Mouse (Mus musculus) limb, embryonic 10.5 days (tissue): ENCODE measurements around the gene Slc5a1. TPM values are rescaled to one million over a fixed set of nuclear protein-coding genes. Genes with fewer than 3 reads are reported as not detected.
A peak's percentile ranks its signal among the peaks of the same experiment; 100 is the strongest.

ENCODE experiments used
- DNase-seq: peaks from one replicate; pipeline ENCODE4 v3.0.0-alpha.2; 2017; ENCODE audit warnings: low spot score
- H3K27ac ChIP-seq: fragments of 300-500 bp; sonication (generic); 2 replicates; pipeline ENCODE4 v1.5.1; 2016; ENCODE audit warnings: mild to moderate bottlenecking
- H3K27me3 ChIP-seq: fragments of 300-500 bp; sonication (generic); 2 replicates; pipeline ENCODE4 v1.6.1; 2016; ENCODE audit warnings: low read depth, mild to moderate bottlenecking; ENCODE audit not compliant: poor library complexity, severe bottlenecking
- H3K36me3 ChIP-seq: fragments of 300-500 bp; sonication (generic); 2 replicates; pipeline ENCODE4 v1.6.1; 2016; ENCODE audit warnings: mild to moderate bottlenecking, moderate library complexity
- H3K4me1 ChIP-seq: fragments of 300-500 bp; sonication (generic); 2 replicates; pipeline ENCODE4 v1.6.1; 2016
- H3K4me3 ChIP-seq: fragments of 300-500 bp; sonication (generic); 2 replicates; pipeline ENCODE4 v1.5.1; 2016; ENCODE audit warnings: mild to moderate bottlenecking, moderate library complexity
- H3K9me3 ChIP-seq: fragments of 300-500 bp; sonication (generic); replicated peaks from 2 replicates; pipeline ENCODE4 v1.6.1; 2016; ENCODE audit warnings: mild to moderate bottlenecking
- WGBS: fragments of 180-500 bp; shearing (Covaris S2); methylation state at CpG from one replicate; pipeline ENCODE4 v1.1.7; 2016; 5-methylcytosine and 5-hydroxymethylcytosine counted together
- polyA plus RNA-seq: library from polyadenylated mRNA; unstranded; fragments of >200 nt; fragmentation: Nextera tagmentation; extraction: Ambion mirVana; gene quantifications from 2 replicates; pipeline ENCODE4 v1.2.1, GENCODE M21; 2016

The Slc5a1 gene
- polyA plus RNA-seq, 1 experiment from 2014 or later, result not detected

- Histone ChIP-seq H3K4me3 (no peak overlapping the region), H3K27me3 (no peaks in the 10 kb centered on the region), H3K4me1 (peaks cover 4% of the 10 kb centered on the region; the same call in 1 of the 2 replicates), H3K27ac (0 out of 2 replicates have a peak overlapping the region, but pooled peaks have one; percentile 46), H3K9me3 (no peaks in the 10 kb centered on the region), H3K36me3 (no peaks in the 10 kb centered on the region)
- 59% methylated on average over 4 of the region's 4 CpGs for WGBS
- peak; percentile 28 for DNase-seq
Observed at GRCm38 (mm10) chr5:33121871-33122315, 17.9 kb downstream of the Slc5a1 start.

GRCm38 (mm10) chr5:33123658-33124057 is 19.6 kb downstream of the Slc5a1 start:
- Histone ChIP-seq H3K4me3 (no peak overlapping the region), H3K36me3 (no peaks in the 10 kb centered on the region), H3K4me1 (peaks cover 4% of the 10 kb centered on the region; the same call in 1 of the 2 replicates), H3K27ac (no peak overlapping the region), H3K27me3 (no peaks in the 10 kb centered on the region), H3K9me3 (no peaks in the 10 kb centered on the region)
- WGBS, result 83% methylated on average over 3 of the region's 3 CpGs
- DNase-seq, result no peak

GRCm38 (mm10) chr5:33125318-33125717 is 21.3 kb downstream of the Slc5a1 start:
- Histone ChIP-seq H3K27ac (no peak overlapping the region), H3K27me3 (no peaks in the 10 kb centered on the region), H3K4me3 (no peak overlapping the region), H3K4me1 (peaks cover 4% of the 10 kb centered on the region; the same call in 1 of the 2 replicates), H3K9me3 (no peaks in the 10 kb centered on the region), H3K36me3 (no peaks in the 10 kb centered on the region)
- peak; percentile 18 for DNase-seq
- WGBS, result 91% methylated on average over 4 of the region's 4 CpGs

- WGBS, result 89% methylated on average over 4 of the region's 4 CpGs
- H3K4me1 ChIP-seq, result 0 out of 2 replicates have a peak, but pooled peaks cover 10% of the 10 kb centered on the region
- DNase-seq, result peak; percentile 20
Observed at GRCm38 (mm10) chr5:33134132-33134531, 30.1 kb downstream of the Slc5a1 start.

GRCm38 (mm10) chr5:33135611-33136010 is 31.6 kb downstream of the Slc5a1 start:
- DNase-seq, result no peak
- no peaks in the 10 kb centered on the region for H3K36me3 ChIP-seq
- WGBS, result 87% methylated on average over 5 of the region's 5 CpGs
- H3K27ac ChIP-seq, result no peak overlapping the region
- H3K4me3 ChIP-seq, result no peak overlapping the region
- H3K27me3 ChIP-seq, result no peaks in the 10 kb centered on the region
- H3K9me3 ChIP-seq, result no peaks in the 10 kb centered on the region
- 0 out of 2 replicates have a peak, but pooled peaks cover 10% of the 10 kb centered on the region for H3K4me1 ChIP-seq

More at GRCm38 (mm10) chr5:33134132-33134531, 30.1 kb downstream of the Slc5a1 start:
- H3K27me3 ChIP-seq, result no peaks in the 10 kb centered on the region
- no peaks in the 10 kb centered on the region for H3K36me3 ChIP-seq
- H3K27ac ChIP-seq, result no peak overlapping the region
- no peaks in the 10 kb centered on the region for H3K9me3 ChIP-seq
- no peak overlapping the region for H3K4me3 ChIP-seq

GRCm38 (mm10) chr5:33142790-33143455 is 38.9 kb downstream of the Slc5a1 start:
- peaks cover 3% of the 10 kb centered on the region; the same call in 1 of the 2 replicates for H3K4me1 ChIP-seq
- no peak for DNase-seq
- H3K9me3 ChIP-seq, result no peaks in the 10 kb centered on the region
- 64% methylated on average over 7 of the region's 7 CpGs for WGBS
- no peaks in the 10 kb centered on the region for H3K36me3 ChIP-seq
- no peak overlapping the region for H3K27ac ChIP-seq
- no peak overlapping the region for H3K4me3 ChIP-seq
- no peaks in the 10 kb centered on the region for H3K27me3 ChIP-seq

- WGBS, result 57% methylated on average over 5 of the region's 5 CpGs
Observed at GRCm38 (mm10) chr5:33144025-33144424, 40.0 kb downstream of the Slc5a1 start.

GRCm38 (mm10) chr5:33146837-33147236 is 42.8 kb downstream of the Slc5a1 start:
- Histone ChIP-seq H3K4me3 (no peak overlapping the region), H3K9me3 (no peaks in the 10 kb centered on the region), H3K4me1 (peaks cover 3% of the 10 kb centered on the region; the same call in 1 of the 2 replicates), H3K36me3 (no peaks in the 10 kb centered on the region), H3K27ac (no peak overlapping the region), H3K27me3 (no peaks in the 10 kb centered on the region)
- no peak for DNase-seq
- WGBS, result 87% methylated on average over 9 of the region's 9 CpGs

More at GRCm38 (mm10) chr5:33144025-33144424, 40.0 kb downstream of the Slc5a1 start:
- Histone ChIP-seq H3K4me1 (peaks cover 3% of the 10 kb centered on the region; the same call in 1 of the 2 replicates), H3K9me3 (no peaks in the 10 kb centered on the region), H3K4me3 (no peak overlapping the region), H3K27me3 (no peaks in the 10 kb centered on the region), H3K27ac (no peak overlapping the region), H3K36me3 (no peaks in the 10 kb centered on the region)
- DNase-seq, result no peak

GRCm38 (mm10) chr5:33147691-33148090 is 43.7 kb downstream of the Slc5a1 start:
- H3K36me3 ChIP-seq, result no peaks in the 10 kb centered on the region

GRCm38 (mm10) chr5:33193567-33193966 is 89.5 kb downstream of the Slc5a1 start:
- Histone ChIP-seq H3K9me3 (no peaks in the 10 kb centered on the region), H3K4me1 (no peaks in the 10 kb centered on the region), H3K27me3 (no peaks in the 10 kb centered on the region), H3K27ac (no peak overlapping the region), H3K4me3 (no peak overlapping the region), H3K36me3 (no peaks in the 10 kb centered on the region)
- no peak for DNase-seq
- 52% methylated on average over 7 of the region's 7 CpGs for WGBS

More at GRCm38 (mm10) chr5:33147691-33148090, 43.7 kb downstream of the Slc5a1 start:
- Histone ChIP-seq H3K4me1 (peaks cover 3% of the 10 kb centered on the region; the same call in 1 of the 2 replicates), H3K27me3 (no peaks in the 10 kb centered on the region), H3K4me3 (no peak overlapping the region), H3K27ac (no peak overlapping the region), H3K9me3 (no peaks in the 10 kb centered on the region)
- no peak for DNase-seq
- 92% methylated on average over 6 of the region's 6 CpGs for WGBS

GRCm38 (mm10) chr5:33195246-33195852 is 91.3 kb downstream of the Slc5a1 start:
- no peak overlapping the region for H3K4me3 ChIP-seq
- 82% methylated on average over 9 of the region's 9 CpGs for WGBS
- H3K4me1 ChIP-seq, result no peaks in the 10 kb centered on the region
- no peak for DNase-seq
- H3K36me3 ChIP-seq, result no peaks in the 10 kb centered on the region
- no peaks in the 10 kb centered on the region for H3K9me3 ChIP-seq
- no peaks in the 10 kb centered on the region for H3K27me3 ChIP-seq
- H3K27ac ChIP-seq, result no peak overlapping the region

- Histone ChIP-seq H3K9me3 (no peaks in the 10 kb centered on the region), H3K4me1 (0 out of 2 replicates have a peak, but pooled peaks cover 2% of the 10 kb centered on the region), H3K27ac (no peak overlapping the region), H3K4me3 (no peak overlapping the region), H3K27me3 (no peaks in the 10 kb centered on the region), H3K36me3 (no peaks in the 10 kb centered on the region)
- DNase-seq, result no peak
- 50% methylated on average over 1 of the region's 1 CpGs for WGBS
Observed at GRCm38 (mm10) chr5:33200071-33200470, 96.1 kb downstream of the Slc5a1 start.

- 72% methylated on average over 13 of the region's 13 CpGs for WGBS
- H3K36me3 ChIP-seq, result no peaks in the 10 kb centered on the region
- H3K4me3 ChIP-seq, result no peak overlapping the region
- H3K4me1 ChIP-seq, result 0 out of 2 replicates have a peak, but pooled peaks cover 2% of the 10 kb centered on the region
- no peak for DNase-seq
- no peaks in the 10 kb centered on the region for H3K27me3 ChIP-seq
- no peaks in the 10 kb centered on the region for H3K9me3 ChIP-seq
- no peak overlapping the region for H3K27ac ChIP-seq
Observed at GRCm38 (mm10) chr5:33201697-33202096, 97.7 kb downstream of the Slc5a1 start.
